Mouse (Mus musculus) bone marrow, adult 2 months (tissue): Measurements from ENCODE around the gene Itgad.

Experiments used
- CTCF ChIP-seq: fragments of 200-500 bp; IDR thresholded peaks from 2 replicates; pipeline ENCODE4 v1.5.1; 2011; ENCODE audit warnings: low read length, control low read depth; ENCODE audit not compliant: control insufficient read depth, insufficient read depth
- POLR2A ChIP-seq: fragments of 200-500 bp; IDR thresholded peaks from 2 replicates; pipeline ENCODE4 v1.6.1; 2011; ENCODE audit warnings: low read depth, mild to moderate bottlenecking, control low read depth, low read length, borderline replicate concordance; ENCODE audit not compliant: control insufficient read depth

DNA sequence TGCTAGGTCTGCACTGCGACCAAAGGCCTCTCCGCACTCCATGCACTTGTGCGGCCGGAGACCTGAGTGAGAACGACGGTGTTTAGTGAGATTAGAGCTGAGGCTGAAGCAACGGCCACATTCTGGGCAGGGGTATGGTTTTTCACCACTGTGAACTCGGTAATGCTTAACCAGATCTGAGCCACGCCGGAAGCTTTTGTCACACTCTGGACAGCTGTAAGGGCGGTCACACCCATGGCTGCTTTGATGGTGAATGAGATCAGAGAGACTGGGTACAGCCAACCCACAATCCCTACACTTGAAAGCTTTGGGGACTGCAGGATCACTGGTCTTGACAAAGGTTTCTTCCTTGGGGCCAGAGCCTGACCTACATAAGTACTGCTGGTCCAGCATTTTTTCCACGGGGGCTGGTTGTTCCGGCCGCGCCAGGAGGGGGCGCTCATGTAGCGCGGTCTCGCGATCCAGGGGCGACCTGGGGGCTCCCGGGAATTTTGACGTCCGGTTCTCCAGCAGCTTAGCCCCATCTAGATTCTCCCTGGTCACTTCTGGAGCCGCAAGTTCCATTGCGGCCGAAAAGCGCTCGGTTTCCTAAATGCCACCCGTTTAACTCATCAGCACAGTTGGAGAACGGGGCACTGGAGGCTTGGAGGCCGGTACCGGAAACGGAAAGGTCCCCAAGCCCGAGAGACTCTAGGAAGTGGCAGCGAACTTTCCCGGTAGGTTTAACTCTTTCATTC is 82.8 kb downstream of the Itgad start, which contains the start of gene Armc5:
- TF ChIP-seq CTCF (peak; percentile 69), POLR2A (no peak)
